Mouse (Mus musculus) ovary, adult 18-20 months (tissue): Measurements from ENCODE around the gene Olfr1221.
"Not testable (repeated sequence)": the region's sequence is repeated elsewhere in the genome, so short reads cannot be mapped to it uniquely, and the experiment has no call there.

Experiments
- DNase-seq: peaks from one replicate; pipeline ENCODE4 v3.0.0; 2022; ENCODE audit warnings: low spot score, mixed read lengths

Olfr1221 gene

DNA sequence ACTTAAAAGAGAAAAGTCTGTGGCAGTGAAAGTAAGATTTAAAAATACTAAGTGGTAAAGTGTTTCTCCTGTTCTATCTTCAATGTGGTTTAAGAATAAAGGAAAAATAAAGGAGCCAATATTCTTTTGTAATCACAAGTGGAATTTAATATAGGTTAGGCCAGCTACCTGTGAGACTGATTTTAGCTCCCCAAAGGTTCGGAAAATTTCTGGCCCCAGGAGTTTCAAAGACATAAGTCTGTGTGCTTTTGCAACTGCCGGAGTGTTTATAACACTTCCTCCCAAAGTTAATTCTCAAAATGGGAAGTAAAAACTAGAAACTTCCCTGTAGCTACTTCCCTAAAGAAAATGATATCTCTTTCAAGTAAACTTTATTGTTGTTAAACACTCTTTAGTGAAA is at the start of gene Olfr1221:
Gene Olfr1221, minus strand, starts transcription at position 101 of the 400 bp plus-strand sequence.
- no peak for DNase-seq

DNA sequence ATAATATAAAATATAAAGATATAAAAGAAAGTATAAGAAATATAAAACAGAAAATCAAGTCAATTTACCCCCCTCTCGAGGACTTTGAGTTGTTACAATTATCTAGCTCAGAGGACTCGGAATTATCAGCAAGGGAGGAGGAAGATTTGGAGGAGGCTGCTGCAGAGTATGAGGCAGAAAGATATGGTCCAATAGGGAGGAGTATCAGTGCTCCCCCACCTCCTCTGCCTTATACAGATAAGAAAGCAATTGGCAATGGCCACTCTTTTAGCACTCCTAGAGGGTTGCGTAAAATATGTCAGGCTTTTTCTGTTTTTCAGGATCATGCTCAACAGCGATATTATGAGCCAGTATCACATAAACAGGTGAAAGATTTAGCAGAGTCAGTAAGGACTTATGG is 47.6 kb upstream of the Olfr1221 start:
- DNase-seq, result not testable (repeated sequence)

DNA sequence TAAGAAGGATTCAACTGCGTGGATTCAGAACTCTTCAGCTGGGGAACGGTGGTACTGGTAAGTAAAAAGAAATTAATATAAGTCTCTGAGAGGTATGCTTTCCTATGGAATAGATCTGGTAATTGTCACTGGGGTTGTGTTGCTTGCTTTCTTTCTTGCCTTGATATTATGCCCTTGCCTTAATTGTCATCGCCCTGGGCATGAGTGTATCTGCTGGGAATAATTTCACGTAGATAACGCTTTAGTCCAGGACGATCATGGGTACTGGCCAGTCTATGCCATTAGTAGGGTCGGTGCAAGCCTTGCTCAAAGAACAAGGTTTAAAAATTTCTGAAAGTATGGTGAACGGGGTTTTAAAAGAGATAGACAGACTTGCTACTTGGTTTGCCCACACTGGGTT is 46.9 kb upstream of the Olfr1221 start, which contains the start of gene Olfr1224-ps1:
Gene Olfr1224-ps1, minus strand, starts transcription at position 101 of the 400 bp plus-strand sequence.
- not testable (repeated sequence) for DNase-seq

DNA sequence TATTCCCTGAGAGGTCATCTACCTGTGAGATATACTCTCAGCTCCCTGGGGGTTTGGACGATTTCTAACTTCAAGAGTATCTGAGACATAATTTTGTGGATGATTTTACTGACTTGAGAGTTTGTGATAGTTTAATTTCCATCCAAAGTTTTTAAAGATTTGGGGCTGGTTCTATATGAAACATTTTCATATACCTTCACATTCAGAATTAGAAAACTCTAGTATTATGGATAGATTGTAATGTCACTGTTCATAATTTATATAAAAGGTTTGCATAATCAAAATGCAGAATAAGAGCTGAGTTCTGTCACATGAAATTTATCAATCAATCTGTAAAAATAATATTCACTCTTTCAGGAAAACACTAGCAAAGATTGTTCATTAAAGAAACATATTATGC is 34.4 kb upstream of the Olfr1221 start, which contains the start of gene Olfr1223:
Gene Olfr1223, minus strand, starts transcription at position 101 of the 400 bp plus-strand sequence.
- no peak for DNase-seq

DNA sequence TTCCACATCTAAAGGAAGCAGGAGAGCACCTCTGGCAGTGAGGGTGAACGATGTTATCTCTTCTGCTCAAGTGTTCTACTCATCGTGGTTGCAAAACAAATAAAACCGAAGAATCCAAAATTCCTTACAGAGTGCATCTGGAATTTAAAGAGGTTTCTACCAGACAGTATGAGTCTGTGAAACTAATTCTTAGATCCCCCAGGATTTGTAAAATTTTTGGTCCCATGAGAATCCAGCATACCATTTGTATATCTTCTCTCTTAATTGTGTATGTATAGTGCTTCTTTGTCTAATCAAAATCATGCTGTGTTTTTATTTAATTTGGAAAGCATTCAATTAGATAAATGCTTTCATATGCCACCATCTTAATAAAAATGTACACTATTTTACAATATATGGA is 15.9 kb upstream of the Olfr1221 start, which contains the start of gene Olfr1222:
Gene Olfr1222, minus strand, starts transcription at position 101 of the 400 bp plus-strand sequence.
- no peak for DNase-seq

DNA sequence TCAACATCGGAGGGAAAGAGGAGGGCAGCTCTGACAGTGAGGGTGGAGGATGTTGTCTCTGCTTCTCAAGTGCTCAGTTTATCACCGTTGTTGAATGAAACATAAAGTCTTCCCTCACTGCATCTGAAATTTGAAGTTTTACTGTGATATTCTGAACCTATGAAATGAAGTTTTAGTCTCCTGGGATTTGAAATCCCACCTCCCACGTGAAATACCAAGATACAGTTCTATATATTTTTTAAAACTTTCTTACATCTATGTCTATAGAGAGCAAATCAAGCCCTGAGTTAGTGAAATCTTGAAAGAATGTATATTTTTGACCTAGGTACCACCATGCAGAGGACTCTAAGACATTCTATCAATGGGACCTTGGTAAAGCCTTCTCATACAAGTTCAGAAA is 10.3 kb downstream of the Olfr1221 start, which contains the start of gene Olfr1220:
Gene Olfr1220, minus strand, starts transcription at position 101 of the 400 bp plus-strand sequence.
- no peak for DNase-seq

DNA sequence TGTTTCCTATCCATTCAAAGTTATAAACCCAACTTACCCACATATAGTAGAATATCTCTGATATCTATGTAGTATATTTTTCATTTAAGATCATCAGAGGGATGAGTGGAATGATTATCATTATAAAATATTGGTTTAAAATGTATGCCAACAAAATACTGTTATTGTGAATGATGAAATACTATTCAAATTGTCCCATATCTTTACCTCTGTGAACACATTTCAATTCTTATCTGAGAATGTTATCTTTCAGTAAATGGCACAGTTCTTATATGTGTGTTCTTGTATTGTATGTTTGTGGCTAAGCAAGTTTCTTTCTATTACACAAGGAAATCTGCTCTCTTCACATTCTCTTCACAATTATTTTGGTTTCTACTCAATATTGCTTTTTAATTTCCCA is 11.4 kb downstream of the Olfr1221 start:
- no peak for DNase-seq

DNA sequence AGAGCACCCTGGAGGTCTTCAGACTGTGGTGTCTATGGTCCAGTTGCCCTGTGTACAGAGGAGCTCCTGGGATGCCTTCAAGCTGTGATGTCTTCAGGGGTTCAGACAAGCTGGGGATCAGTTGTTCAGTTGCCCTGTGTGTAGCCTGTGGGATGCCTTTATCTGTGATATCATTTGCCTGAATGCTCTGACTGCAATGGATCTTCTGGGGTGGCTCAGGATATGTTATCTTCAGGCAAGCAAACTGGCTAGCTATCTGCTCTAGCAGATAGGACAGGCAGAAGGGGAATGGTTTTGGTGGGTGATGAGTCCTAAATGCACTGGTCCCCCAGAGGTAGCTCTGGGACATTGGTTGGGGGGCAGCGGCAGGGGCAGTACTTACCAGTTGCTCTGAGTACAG is 23.2 kb downstream of the Olfr1221 start:
- DNase-seq, result no peak

DNA sequence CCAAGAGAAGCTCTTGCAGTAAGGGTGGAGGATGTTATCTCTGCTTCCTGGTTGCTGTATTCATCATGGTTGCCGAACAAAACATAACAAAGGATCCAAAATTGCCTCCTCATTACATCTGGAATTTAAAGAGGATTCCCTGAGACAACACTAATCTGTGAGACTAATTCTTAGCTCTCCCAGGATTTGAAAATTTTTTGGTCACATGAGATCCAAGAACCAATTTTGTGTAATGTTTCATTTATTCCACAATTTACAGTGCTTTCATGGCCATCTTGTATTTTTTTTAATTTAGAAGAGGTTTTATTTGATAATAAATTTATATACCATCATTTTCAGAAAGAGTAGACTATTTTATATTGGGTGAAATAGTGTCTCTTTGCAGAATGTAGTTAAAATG is 33.7 kb downstream of the Olfr1221 start, which contains the start of gene Olfr1219:
Gene Olfr1219, minus strand, starts transcription at position 101 of the 400 bp plus-strand sequence.
- no peak for DNase-seq

DNA sequence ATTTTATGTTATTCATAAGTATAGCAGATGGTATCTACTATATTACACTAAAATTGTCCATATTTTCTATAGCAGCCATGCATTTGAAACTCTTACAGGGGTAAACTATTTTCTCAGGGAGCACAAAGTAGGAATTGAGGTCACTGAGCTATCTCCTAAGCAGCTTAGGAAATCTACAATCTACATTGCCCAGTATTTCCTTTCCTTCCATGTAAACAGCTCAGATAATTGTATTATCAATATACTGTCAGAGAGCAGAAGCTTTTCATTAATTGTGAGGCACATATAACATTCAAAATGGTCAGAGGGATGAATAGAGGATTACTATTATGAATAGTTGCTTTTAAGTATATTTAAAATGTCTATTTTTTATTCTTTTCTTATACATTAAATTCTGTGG is 35.6 kb downstream of the Olfr1221 start:
- no peak for DNase-seq

DNA sequence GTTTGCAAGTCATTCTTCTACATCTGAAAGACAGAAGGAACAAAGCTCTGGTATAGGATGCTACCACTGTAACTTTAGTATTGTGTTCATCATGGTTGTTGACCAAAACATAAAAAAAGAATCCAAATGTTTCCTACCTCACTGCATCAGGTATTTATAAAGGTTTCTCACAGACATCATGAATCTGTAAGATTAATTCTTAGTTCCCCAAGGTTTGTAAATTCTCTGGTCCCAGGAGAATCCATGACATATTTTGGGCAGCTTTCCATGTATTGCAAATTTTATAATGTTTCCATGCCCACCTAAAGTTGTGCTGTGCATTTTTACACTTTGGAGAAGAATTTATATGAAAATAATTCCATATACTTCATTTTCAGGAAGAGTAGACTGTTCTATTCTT is 56.0 kb downstream of the Olfr1221 start, which contains the start of gene Olfr1218:
Gene Olfr1218, minus strand, starts transcription at position 101 of the 400 bp plus-strand sequence.
- DNase-seq, result no peak
